Mouse (Mus musculus): ENCODE measurements around the gene AC109138.7. TPM values are rescaled to one million over a fixed set of nuclear protein-coding genes. Genes with fewer than 3 reads are reported as not detected.
A peak's percentile ranks its signal among the peaks of the same experiment; 100 is the strongest.

AC109138.7 gene
- total and polyA plus RNA-seq, 2 experiments = not detected

- no peak for DNase-seq (ENCODE audit: extremely low read depth, low read depth, low spot score)
- H3K4me3 ChIP-seq (ENCODE audit: insufficient read depth, low read depth, low read length) = no peak overlapping the region
- no peaks in the 10 kb centered on the region for H3K36me3 ChIP-seq (ENCODE audit: control insufficient read depth, insufficient read depth, low read length)
- 90% methylated on average over 6 of the region's 6 CpGs for WGBS
- H3K79me2 ChIP-seq (ENCODE audit: control insufficient read depth, insufficient read depth, low read length) = no peaks in the 10 kb centered on the region
- no peaks in the 10 kb centered on the region for H3K27me3 ChIP-seq (ENCODE audit: control insufficient read depth, insufficient read depth, low read length)
- no peak for TF ChIP-seq POLR2A (IDR thresholded peaks at IDR 0.05; ENCODE audit: extremely low read depth, insufficient read depth, low read length)
- no peak overlapping the region for H3K9ac ChIP-seq (ENCODE audit: low read depth, low read length)
- no peak overlapping the region for H3K27ac ChIP-seq (replicated peaks; ENCODE audit: insufficient read depth, low read depth, low read length)
- peaks cover 5% of the 10 kb centered on the region for H3K4me1 ChIP-seq (ENCODE audit: control insufficient read depth, insufficient read depth, low read length)
Measured at GRCm38 (mm10) chr19:4270187-4270586, 56.0 kb downstream of the AC109138.7 start.

DNA sequence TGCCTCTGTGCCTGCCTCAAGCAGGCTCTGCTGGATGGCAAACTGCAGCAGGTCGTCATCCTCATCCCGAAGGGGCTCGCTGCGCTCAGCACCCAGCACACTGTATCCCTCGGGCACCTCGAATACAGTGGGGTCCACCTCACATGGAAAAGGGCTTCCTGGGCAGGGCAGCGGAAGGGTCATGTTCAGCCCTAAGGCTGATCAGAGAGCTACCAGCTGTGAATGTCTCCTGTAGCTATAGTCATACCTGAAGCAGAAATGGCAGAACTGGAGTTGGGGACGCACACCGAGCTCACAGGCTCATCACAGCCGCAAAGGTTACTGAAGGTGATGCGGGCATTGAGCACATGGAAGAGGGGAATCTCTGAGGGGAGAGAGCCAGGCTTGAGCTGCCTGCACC is 56.8 kb downstream of the AC109138.7 start:
- Histone ChIP-seq H3K27ac (replicated peaks; ENCODE audit: insufficient read depth, low read depth, low read length) (no peak overlapping the region), H3K27me3 (ENCODE audit: control insufficient read depth, insufficient read depth, low read length) (no peaks in the 10 kb centered on the region), H3K36me3 (ENCODE audit: control insufficient read depth, insufficient read depth, low read length) (no peaks in the 10 kb centered on the region), H3K79me2 (ENCODE audit: control insufficient read depth, insufficient read depth, low read length) (no peaks in the 10 kb centered on the region), H3K4me3 (ENCODE audit: insufficient read depth, low read depth, low read length) (no peak overlapping the region), H3K4me1 (ENCODE audit: control insufficient read depth, insufficient read depth, low read length) (peaks cover 5% of the 10 kb centered on the region), H3K9ac (ENCODE audit: low read depth, low read length) (no peak overlapping the region)
- WGBS = 94% methylated on average over 11 of the region's 11 CpGs
- DNase-seq (ENCODE audit: extremely low read depth, low read depth, low spot score) = no peak
- TF ChIP-seq CTCF (IDR thresholded peaks at IDR 0.05; ENCODE audit: low read depth, low read length) = no peak

GRCm38 (mm10) chr19:4279487-4279886 is 65.3 kb downstream of the AC109138.7 start:
- no peak for TF ChIP-seq POLR2A (IDR thresholded peaks at IDR 0.05; ENCODE audit: extremely low read depth, insufficient read depth, low read length)
- 0 out of 2 replicates have a peak, but pooled peaks have one; percentile 7 for TF ChIP-seq CTCF (IDR thresholded peaks at IDR 0.05; ENCODE audit: low read depth, low read length)
- Histone ChIP-seq H3K27me3 (ENCODE audit: control insufficient read depth, insufficient read depth, low read length) (no peaks in the 10 kb centered on the region), H3K79me2 (ENCODE audit: control insufficient read depth, insufficient read depth, low read length) (no peaks in the 10 kb centered on the region), H3K4me3 (ENCODE audit: insufficient read depth, low read depth, low read length) (no peak overlapping the region), H3K9ac (ENCODE audit: low read depth, low read length) (no peak overlapping the region), H3K4me1 (ENCODE audit: control insufficient read depth, insufficient read depth, low read length) (0 out of 2 replicates have a peak, but pooled peaks cover 2% of the 10 kb centered on the region), H3K27ac (replicated peaks; ENCODE audit: insufficient read depth, low read depth, low read length) (no peak overlapping the region), H3K36me3 (ENCODE audit: control insufficient read depth, insufficient read depth, low read length) (no peaks in the 10 kb centered on the region)
- DNase-seq (ENCODE audit: extremely low read depth, low read depth, low spot score) = no peak
- 93% methylated on average over 1 of the region's 1 CpGs for WGBS

GRCm38 (mm10) chr19:4280425-4280824 is 66.3 kb downstream of the AC109138.7 start:
- H3K4me3 ChIP-seq (ENCODE audit: insufficient read depth, low read depth, low read length) = no peak overlapping the region
- H3K79me2 ChIP-seq (ENCODE audit: control insufficient read depth, insufficient read depth, low read length) = no peaks in the 10 kb centered on the region
- H3K9ac ChIP-seq (ENCODE audit: low read depth, low read length) = no peak overlapping the region
- DNase-seq (ENCODE audit: extremely low read depth, low read depth, low spot score) = no peak
- H3K4me1 ChIP-seq (ENCODE audit: control insufficient read depth, insufficient read depth, low read length) = 0 out of 2 replicates have a peak, but pooled peaks cover 2% of the 10 kb centered on the region
- 97% methylated on average over 9 of the region's 9 CpGs for WGBS
- H3K27ac ChIP-seq (replicated peaks; ENCODE audit: insufficient read depth, low read depth, low read length) = no peak overlapping the region
- no peaks in the 10 kb centered on the region for H3K27me3 ChIP-seq (ENCODE audit: control insufficient read depth, insufficient read depth, low read length)
- H3K36me3 ChIP-seq (ENCODE audit: control insufficient read depth, insufficient read depth, low read length) = no peaks in the 10 kb centered on the region
- TF ChIP-seq POLR2A (IDR thresholded peaks at IDR 0.05; ENCODE audit: extremely low read depth, insufficient read depth, low read length) (no peak), CTCF (IDR thresholded peaks at IDR 0.05; ENCODE audit: low read depth, low read length) (no peak)

Other genes with a start within 250 kb of the AC109138.7 start
- not detected in 2 replicates for gene Aldh3b2, start 242.0 kb upstream of the AC109138.7 start, total RNA-seq (2014; rRNA removed)
- 0.16 and 0.48 TPM in 2 replicates for gene Aldh3b2, start 242.0 kb upstream of the AC109138.7 start, polyA plus RNA-seq (2012; rRNA removed)
- gene Acy3, start 227.8 kb upstream of the AC109138.7 start, total RNA-seq (2014; rRNA removed) = 44.3 and 49.8 TPM in 2 replicates
- 232 and 326 TPM in 2 replicates for gene Acy3, start 227.8 kb upstream of the AC109138.7 start, polyA plus RNA-seq (2012; rRNA removed)
- gene Tbx10, start 221.6 kb upstream of the AC109138.7 start, total RNA-seq (2014; rRNA removed) = not detected in 2 replicates
- not detected in 2 replicates for gene Tbx10, start 221.6 kb upstream of the AC109138.7 start, polyA plus RNA-seq (2012; rRNA removed)
- 30.1 and 36.0 TPM in 2 replicates for gene Nudt8, start 213.8 kb upstream of the AC109138.7 start, total RNA-seq (2014; rRNA removed)
- 13.4 and 18.5 TPM in 2 replicates for gene Nudt8, start 213.8 kb upstream of the AC109138.7 start, polyA plus RNA-seq (2012; rRNA removed)
- gene Gm49405, start 213.7 kb upstream of the AC109138.7 start, total RNA-seq (2014; rRNA removed) = 0.54 and 0.92 TPM in 2 replicates
- gene Gm49405, start 213.7 kb upstream of the AC109138.7 start, polyA plus RNA-seq (2012; rRNA removed) = 0.72 and 1.1 TPM in 2 replicates
- 0.74 and 0.87 TPM in 2 replicates for gene Doc2g, start 211.0 kb upstream of the AC109138.7 start, total RNA-seq (2014; rRNA removed)
- 2.3 and 4.9 TPM in 2 replicates for gene Doc2g, start 211.0 kb upstream of the AC109138.7 start, polyA plus RNA-seq (2012; rRNA removed)
- 189 and 197 TPM in 2 replicates for gene Ndufv1, start 201.6 kb upstream of the AC109138.7 start, total RNA-seq (2014; rRNA removed)
- gene Ndufv1, start 201.6 kb upstream of the AC109138.7 start, polyA plus RNA-seq (2012; rRNA removed) = 239 and 251 TPM in 2 replicates
- 456 and 810 TPM in 2 replicates for gene Gstp1, start 176.4 kb upstream of the AC109138.7 start, total RNA-seq (2014; rRNA removed)
- gene Gstp1, start 176.4 kb upstream of the AC109138.7 start, polyA plus RNA-seq (2012; rRNA removed) = 965 and 1,374 TPM in 2 replicates
- gene Gstp2, start 168.3 kb upstream of the AC109138.7 start, total RNA-seq (2014; rRNA removed) = 4.1 and 7.9 TPM in 2 replicates
- 4.4 and 9.2 TPM in 2 replicates for gene Gstp2, start 168.3 kb upstream of the AC109138.7 start, polyA plus RNA-seq (2012; rRNA removed)
- gene Gstp3, start 154.8 kb upstream of the AC109138.7 start, total RNA-seq (2014; rRNA removed) = 21.5 and 28.1 TPM in 2 replicates
- gene Gstp3, start 154.8 kb upstream of the AC109138.7 start, polyA plus RNA-seq (2012; rRNA removed) = 54.3 and 66.1 TPM in 2 replicates
- gene Cabp2, start 132.8 kb upstream of the AC109138.7 start, total RNA-seq (2014; rRNA removed) = 0.13 and 0.37 TPM in 2 replicates
- gene Cabp2, start 132.8 kb upstream of the AC109138.7 start, polyA plus RNA-seq (2012; rRNA removed) = 0.27 and 0.70 TPM in 2 replicates
- gene Cdk2ap2, start 117.2 kb upstream of the AC109138.7 start, total RNA-seq (2014; rRNA removed) = 33.9 and 44.0 TPM in 2 replicates
- 185 and 198 TPM in 2 replicates for gene Cdk2ap2, start 117.2 kb upstream of the AC109138.7 start, polyA plus RNA-seq (2012; rRNA removed)
- gene Pitpnm1, start 114.4 kb upstream of the AC109138.7 start, total RNA-seq (2014; rRNA removed) = 1.7 and 4.9 TPM in 2 replicates
- 8.1 and 14.2 TPM in 2 replicates for gene Pitpnm1, start 114.4 kb upstream of the AC109138.7 start, polyA plus RNA-seq (2012; rRNA removed)
- 16.5 and 20.1 TPM in 2 replicates for gene Aip, start 88.5 kb upstream of the AC109138.7 start, total RNA-seq (2014; rRNA removed)
- 30.0 and 33.5 TPM in 2 replicates for gene Aip, start 88.5 kb upstream of the AC109138.7 start, polyA plus RNA-seq (2012; rRNA removed)
- gene Gpr152, start 74.6 kb upstream of the AC109138.7 start, total RNA-seq (2014; rRNA removed) = not detected in 2 replicates
- gene Gpr152, start 74.6 kb upstream of the AC109138.7 start, polyA plus RNA-seq (2012; rRNA removed) = 0.02 TPM in 2 replicates
- gene Cabp4, start 70.3 kb upstream of the AC109138.7 start, total RNA-seq (2014; rRNA removed) = 0.37 TPM in 1 of 2 replicates, not detected in the other
- not detected in 2 replicates for gene Cabp4, start 70.3 kb upstream of the AC109138.7 start, polyA plus RNA-seq (2012; rRNA removed)
- 66.1 and 72.6 TPM in 2 replicates for gene Coro1b, start 65.7 kb upstream of the AC109138.7 start, total RNA-seq (2014; rRNA removed)
- gene Coro1b, start 65.7 kb upstream of the AC109138.7 start, polyA plus RNA-seq (2012; rRNA removed) = 109 and 114 TPM in 2 replicates
- 1.7 and 4.1 TPM in 2 replicates for gene Ptprcap, start 60.8 kb upstream of the AC109138.7 start, total RNA-seq (2014; rRNA removed)
- gene Ptprcap, start 60.8 kb upstream of the AC109138.7 start, polyA plus RNA-seq (2012; rRNA removed) = 6.9 and 8.2 TPM in 2 replicates
- gene Rps6kb2, start 51.0 kb upstream of the AC109138.7 start, total RNA-seq (2014; rRNA removed) = 7.2 and 7.4 TPM in 2 replicates
- gene Rps6kb2, start 51.0 kb upstream of the AC109138.7 start, polyA plus RNA-seq (2012; rRNA removed) = 28.3 and 31.6 TPM in 2 replicates
- gene Carns1, start 38.9 kb upstream of the AC109138.7 start, total RNA-seq (2014; rRNA removed) = 0.40 and 0.65 TPM in 2 replicates
- 1.8 and 1.9 TPM in 2 replicates for gene Carns1, start 38.9 kb upstream of the AC109138.7 start, polyA plus RNA-seq (2012; rRNA removed)
- gene Tbc1d10c, start 23.1 kb upstream of the AC109138.7 start, total RNA-seq (2014; rRNA removed) = 0.46 and 1.4 TPM in 2 replicates
- gene Tbc1d10c, start 23.1 kb upstream of the AC109138.7 start, polyA plus RNA-seq (2012; rRNA removed) = 1.7 and 2.2 TPM in 2 replicates
- 170 TPM in 2 replicates for gene Ppp1ca, start 22.3 kb upstream of the AC109138.7 start, total RNA-seq (2014; rRNA removed)
- gene Ppp1ca, start 22.3 kb upstream of the AC109138.7 start, polyA plus RNA-seq (2012; rRNA removed) = 399 and 571 TPM in 2 replicates
- gene Rad9a, start 12.7 kb upstream of the AC109138.7 start, total RNA-seq (2014; rRNA removed) = 0.74 and 1.3 TPM in 2 replicates
- 7.0 and 7.5 TPM in 2 replicates for gene Rad9a, start 12.7 kb upstream of the AC109138.7 start, polyA plus RNA-seq (2012; rRNA removed)
- 0.27 and 0.28 TPM in 2 replicates for gene Clcf1, start 119 bp upstream of the AC109138.7 start, total RNA-seq (2014; rRNA removed)
- gene Clcf1, start 119 bp upstream of the AC109138.7 start, polyA plus RNA-seq (2012; rRNA removed) = 0.87 and 3.8 TPM in 2 replicates
- 27.2 and 27.3 TPM in 2 replicates for gene Pold4, start 17.5 kb downstream of the AC109138.7 start, total RNA-seq (2014; rRNA removed)
- gene Pold4, start 17.5 kb downstream of the AC109138.7 start, polyA plus RNA-seq (2012; rRNA removed) = 60.4 and 63.8 TPM in 2 replicates
- 11.5 and 12.1 TPM in 2 replicates for gene Ssh3, start 54.8 kb downstream of the AC109138.7 start, total RNA-seq (2014; rRNA removed)
- 15.3 and 29.2 TPM in 2 replicates for gene Ssh3, start 54.8 kb downstream of the AC109138.7 start, polyA plus RNA-seq (2012; rRNA removed)
- 0.40 and 0.46 TPM in 2 replicates for gene Ankrd13d, start 68.8 kb downstream of the AC109138.7 start, total RNA-seq (2014; rRNA removed)
- gene Ankrd13d, start 68.8 kb downstream of the AC109138.7 start, polyA plus RNA-seq (2012; rRNA removed) = 0.27 and 0.60 TPM in 2 replicates
- 11.3 and 16.4 TPM in 2 replicates for gene Grk2, start 91.9 kb downstream of the AC109138.7 start, total RNA-seq (2014; rRNA removed)
- 23.4 and 30.3 TPM in 2 replicates for gene Grk2, start 91.9 kb downstream of the AC109138.7 start, polyA plus RNA-seq (2012; rRNA removed)
- gene Kdm2a, start 183.9 kb downstream of the AC109138.7 start, total RNA-seq (2014; rRNA removed) = 29.6 and 32.7 TPM in 2 replicates
- 39.5 and 52.6 TPM in 2 replicates for gene Kdm2a, start 183.9 kb downstream of the AC109138.7 start, polyA plus RNA-seq (2012; rRNA removed)
- gene Rhod, start 225.1 kb downstream of the AC109138.7 start, total RNA-seq (2014; rRNA removed) = 23.9 and 33.7 TPM in 2 replicates
- gene Rhod, start 225.1 kb downstream of the AC109138.7 start, polyA plus RNA-seq (2012; rRNA removed) = 34.9 and 39.6 TPM in 2 replicates